Mouse (Mus musculus) MEL (cell line): ENCODE data around the gene Miga2.
A peak's percentile ranks its signal among the peaks of the same experiment; 100 is the strongest.

Source experiments
- CHD2 ChIP-seq: IDR thresholded peaks from 2 replicates; pipeline ENCODE4 v1.6.1; 2011; ENCODE audit warnings: low read length, improper control_type of control experiment
- CTCF ChIP-seq, 3 experiments: IDR thresholded peaks in 2 of 3; conservative IDR thresholded peaks in 1 of 3; 2 replicates each; pipeline ENCODE4 v1.5.1; 2011 to 2012; ENCODE audit warnings: low read length in 3 of 3, low read depth in 2 of 3, mild to moderate bottlenecking in 2 of 3, improper control_type of control experiment in 1 of 3, inconsistent platforms in 1 of 3, mixed read lengths in 1 of 3, moderate library complexity in 1 of 3; ENCODE audit not compliant: control insufficient read depth in 1 of 3, insufficient read depth in 1 of 3, poor library complexity in 1 of 3, severe bottlenecking in 1 of 3
- MAX ChIP-seq: IDR thresholded peaks from 2 replicates; pipeline ENCODE4 v1.6.1; 2011; ENCODE audit warnings: low read length, improper control_type of control experiment
- POLR2A ChIP-seq, 2 experiments: IDR thresholded peaks; 2 replicates each; pipeline ENCODE4 v1.6.1; 2011 to 2012; ENCODE audit warnings: low read length in 2 of 2, mild to moderate bottlenecking in 2 of 2, control low read depth in 1 of 2, improper control_type of control experiment in 1 of 2, low read depth in 1 of 2, moderate library complexity in 1 of 2; ENCODE audit not compliant: control insufficient read depth in 1 of 2, insufficient read depth in 1 of 2, poor library complexity in 1 of 2
- SMC3 ChIP-seq: IDR thresholded peaks from 2 replicates; pipeline ENCODE4 v1.6.1; 2011; ENCODE audit warnings: low read depth, low read length, improper control_type of control experiment
- TBP ChIP-seq: IDR thresholded peaks from 2 replicates; pipeline ENCODE4 v1.8.0; 2011; ENCODE audit warnings: low read depth, low read length, improper control_type of control experiment

- TF ChIP-seq POLR2A (IDR thresholded peaks at IDR 0.05; ENCODE audit: control insufficient read depth in 1 of 2, insufficient read depth in 1 of 2, low read depth in 1 of 2, low read length in 2 of 2, poor library complexity in 1 of 2): no peak; a peak in 2 of 4 replicates
- TF ChIP-seq TBP: no peak
- 0 out of 6 replicates have a peak, but pooled peaks of 1 of the 3 experiments have one; percentile 2 for TF ChIP-seq CTCF (IDR thresholded peaks at IDR 0.05 in 2 of 3, conservative IDR thresholded peaks at IDR 0.05 in 1 of 3; ENCODE audit: control insufficient read depth in 1 of 3, insufficient read depth in 1 of 3, low read depth in 2 of 3, low read length in 3 of 3, poor library complexity in 1 of 3, severe bottlenecking in 1 of 3)
- TF ChIP-seq CHD2: no peak
- TF ChIP-seq MAX: 0 out of 2 replicates have a peak, but pooled peaks have one; percentile 8
- no peak for TF ChIP-seq SMC3
Observed at GRCm38 (mm10) chr2:30392577-30393369, 28.7 kb downstream of the Miga2 start.
